Mouse (Mus musculus) liver, embryonic 12.5 days (tissue): Measurements from ENCODE around the gene Rab3a. TPM values are rescaled to one million over a fixed set of nuclear protein-coding genes. Genes with fewer than 3 reads are reported as not detected.

Source experiments
- microRNA-seq: library from miRNA; unstranded; fragments of <30 nt; microRNA quantifications from one replicate; pipeline ENCODE4, GENCODE M21; 2017
- polyA plus RNA-seq: library from polyadenylated mRNA; unstranded; fragments of >200 nt; fragmentation: Nextera tagmentation; extraction: Ambion mirVana; gene quantifications from 2 replicates; pipeline ENCODE4 v1.2.1, GENCODE M21; 2016

The Rab3a gene
- polyA plus RNA-seq, 1 experiment from 2014 or later = 3.9 TPM

Small RNA genes within 50 kb of the gene (microRNA-seq; reads per million reads assigned to microRNA genes)
- not detected for gene Mir7240

Other genes starting within 250 kb of the Rab3a start
- gene Rex1bd, start 247.9 kb upstream of the Rab3a start, polyA plus RNA-seq = 85.6 and 86.6 TPM in 2 replicates
- gene Uba52, start 243.9 kb upstream of the Rab3a start, polyA plus RNA-seq = 841 and 876 TPM in 2 replicates
- 223 and 224 TPM in 2 replicates for gene Fkbp8, start 227.0 kb upstream of the Rab3a start, polyA plus RNA-seq
- gene Kxd1, start 226.7 kb upstream of the Rab3a start, polyA plus RNA-seq = 44.7 and 45.0 TPM in 2 replicates
- gene Ell, start 215.2 kb upstream of the Rab3a start, polyA plus RNA-seq = 13.1 TPM in 2 replicates
- 114 and 115 TPM in 2 replicates for gene Isyna1, start 160.3 kb upstream of the Rab3a start, polyA plus RNA-seq
- gene Ssbp4, start 145.8 kb upstream of the Rab3a start, polyA plus RNA-seq = 96.4 and 98.0 TPM in 2 replicates
- gene Lrrc25, start 138.5 kb upstream of the Rab3a start, polyA plus RNA-seq = 4.1 and 4.6 TPM in 2 replicates
- gene Gdf15, start 122.2 kb upstream of the Rab3a start, polyA plus RNA-seq = 4.4 and 4.9 TPM in 2 replicates
- 19.6 and 24.2 TPM in 2 replicates for gene Pgpep1, start 94.3 kb upstream of the Rab3a start, polyA plus RNA-seq
- gene Lsm4, start 81.4 kb upstream of the Rab3a start, polyA plus RNA-seq = 266 and 269 TPM in 2 replicates
- gene Jund, start 55.7 kb upstream of the Rab3a start, polyA plus RNA-seq = 59.5 and 66.8 TPM in 2 replicates
- not detected in 2 replicates for gene Iqcn, start 51.2 kb upstream of the Rab3a start, polyA plus RNA-seq
- not detected in 2 replicates for gene Gm3336, start 36.1 kb upstream of the Rab3a start, polyA plus RNA-seq
- 0.56 and 0.71 TPM in 2 replicates for gene Pde4c, start 31.0 kb upstream of the Rab3a start, polyA plus RNA-seq
- 52.2 and 52.7 TPM in 2 replicates for gene Mpv17l2, start 6.3 kb downstream of the Rab3a start, polyA plus RNA-seq
- gene Pik3r2, start 22.0 kb downstream of the Rab3a start, polyA plus RNA-seq = 23.3 and 27.3 TPM in 2 replicates
- gene Mast3, start 50.4 kb downstream of the Rab3a start, polyA plus RNA-seq = 9.8 and 10.4 TPM in 2 replicates
- gene Il12rb1, start 53.8 kb downstream of the Rab3a start, polyA plus RNA-seq = 0.18 and 0.22 TPM in 2 replicates
- gene Arrdc2, start 85.0 kb downstream of the Rab3a start, polyA plus RNA-seq = 16.1 and 17.8 TPM in 2 replicates
- gene Kcnn1, start 108.6 kb downstream of the Rab3a start, polyA plus RNA-seq = 0.55 and 0.72 TPM in 2 replicates
- 78.8 and 81.1 TPM in 2 replicates for gene Ccdc124, start 119.3 kb downstream of the Rab3a start, polyA plus RNA-seq
- 0.08 and 0.11 TPM in 2 replicates for gene Slc5a5, start 138.1 kb downstream of the Rab3a start, polyA plus RNA-seq
- gene Rpl18a, start 142.7 kb downstream of the Rab3a start, polyA plus RNA-seq = 3,066 and 3,170 TPM in 2 replicates
- gene Map1s, start 151.3 kb downstream of the Rab3a start, polyA plus RNA-seq = 28.4 and 30.9 TPM in 2 replicates